Mouse (Mus musculus): Measurements from ENCODE around the gene Cdca5.

The Cdca5 gene

DNA sequence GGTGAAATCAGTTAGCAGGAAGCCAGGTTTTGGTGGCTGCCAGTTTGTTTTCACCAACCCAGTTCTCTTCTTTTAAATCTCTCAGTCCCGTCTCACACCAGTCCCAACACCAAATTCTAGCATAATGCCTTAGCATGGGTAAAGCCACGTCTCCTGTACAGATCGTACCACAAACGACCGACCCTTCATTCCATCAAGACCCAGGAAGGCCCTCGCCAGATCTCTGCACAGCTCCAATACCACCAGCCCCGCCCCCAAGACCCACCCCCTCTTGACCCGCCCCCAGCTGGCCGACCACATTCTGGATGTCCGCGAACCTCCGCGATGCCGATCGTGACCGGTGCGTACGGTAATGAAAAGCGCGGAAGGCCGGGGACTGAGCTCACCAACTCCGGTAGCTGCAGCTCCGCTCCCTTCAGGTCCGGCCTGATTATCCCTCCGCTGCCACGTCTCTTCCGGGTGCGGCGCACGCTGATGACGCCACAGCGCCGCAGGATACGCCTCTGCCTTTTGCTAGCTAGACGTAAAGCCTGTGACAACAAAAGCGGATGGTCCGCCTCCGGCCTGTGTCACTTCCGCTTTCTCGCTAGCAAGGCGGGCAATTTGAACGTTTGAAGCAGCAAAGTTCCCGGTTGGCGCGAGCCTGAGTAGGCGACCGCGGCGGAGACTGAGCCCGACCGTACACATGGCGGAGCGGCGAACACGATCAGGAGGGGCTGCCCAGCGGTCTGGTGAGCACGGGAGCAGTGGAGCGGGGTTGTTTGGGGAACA is at the start of gene Cdca5, which contains the start of gene Zfpl1:
Gene Cdca5, plus strand, starts transcription at position 506 of the 771 bp plus-strand sequence.
Gene Zfpl1, minus strand, starts transcription at position 479 of the 771 bp plus-strand sequence.
- DNase-seq (ENCODE audit: low read depth, low spot score) = peak; percentile 99

- no peak for DNase-seq (ENCODE audit: low read depth, low spot score)
These were observed 48.7 kb upstream of the Cdca5 start for GRCm38 (mm10) chr19:6035966-6036585.

- DNase-seq (ENCODE audit: low read depth, low spot score) = no peak
These were observed 47.1 kb upstream of the Cdca5 start for GRCm38 (mm10) chr19:6037695-6038094.

DNA sequence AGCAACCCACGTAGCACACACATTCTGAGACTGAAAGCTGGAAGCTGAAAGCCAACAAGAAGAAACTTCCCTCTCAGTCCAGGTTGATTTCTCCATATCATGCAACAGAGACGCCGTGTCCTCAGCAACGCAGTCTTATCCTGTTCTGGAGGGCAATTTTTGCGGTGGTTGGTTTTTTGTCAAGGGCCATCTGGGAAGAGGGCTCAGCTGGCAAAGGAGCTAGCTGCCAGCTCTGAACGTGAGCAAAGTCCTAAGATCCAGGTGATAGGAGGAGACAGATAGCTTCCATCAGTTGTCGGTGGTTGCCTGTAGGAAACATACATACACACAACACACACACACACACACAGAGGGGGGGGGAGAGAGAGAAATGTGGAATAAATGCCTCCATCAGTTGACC is 46.5 kb upstream of the Cdca5 start:
- DNase-seq (ENCODE audit: low read depth, low spot score) = no peak

- no peak for DNase-seq (ENCODE audit: low read depth, low spot score)
These were observed 44.8 kb upstream of the Cdca5 start for GRCm38 (mm10) chr19:6040002-6040401.

GRCm38 (mm10) chr19:6042293-6042692 is 42.5 kb upstream of the Cdca5 start:
- no peak for DNase-seq (ENCODE audit: low read depth, low spot score)

GRCm38 (mm10) chr19:6044102-6044501 is 40.7 kb upstream of the Cdca5 start:
- DNase-seq (ENCODE audit: low read depth, low spot score) = peak; percentile 62

DNA sequence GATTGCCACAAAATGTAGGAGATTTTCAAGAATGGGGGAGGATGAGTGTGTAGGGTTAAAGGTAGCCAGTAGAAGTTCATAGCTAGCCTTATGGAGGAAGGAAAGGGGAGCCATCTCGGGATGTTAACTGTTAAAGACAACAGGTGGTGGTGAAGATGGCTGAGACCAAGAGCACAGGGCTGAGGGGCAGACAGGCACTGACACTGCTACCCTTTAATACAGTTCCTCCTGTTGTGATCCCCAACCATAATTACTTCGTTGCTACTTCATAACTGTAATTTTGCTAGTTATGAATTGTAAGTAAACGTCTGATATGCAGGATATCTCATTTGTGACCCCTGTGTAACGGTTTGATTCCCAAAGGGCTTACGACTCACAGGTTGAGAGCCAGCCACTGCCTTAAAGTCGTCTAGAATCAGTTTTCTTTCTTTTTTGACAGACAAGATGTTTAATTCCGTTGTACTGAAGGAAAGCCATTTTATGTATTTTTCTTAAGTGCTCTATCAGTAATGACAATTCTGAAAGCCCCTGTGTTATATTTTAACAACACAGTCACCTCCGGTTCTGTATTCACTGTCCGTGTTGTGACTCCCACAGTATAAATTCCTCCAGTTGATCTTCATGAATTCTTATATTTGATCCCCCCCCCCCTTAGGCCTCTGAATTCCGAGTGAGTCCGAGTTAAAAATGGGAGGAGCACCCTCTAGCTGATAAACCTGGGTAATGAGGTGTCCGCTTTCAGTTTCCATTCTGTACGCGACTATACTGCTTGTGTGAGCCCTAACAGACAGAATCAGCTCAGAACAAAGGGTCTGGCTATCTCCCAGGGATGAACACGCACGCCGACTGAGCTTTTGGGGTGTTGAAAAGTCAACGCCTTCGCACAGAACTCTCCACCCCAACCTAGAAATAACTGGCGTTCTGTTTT is 39.2 kb upstream of the Cdca5 start:
- DNase-seq (ENCODE audit: low read depth, low spot score) = peak; percentile 78

- DNase-seq (ENCODE audit: low read depth, low spot score) = peak; percentile 96
These were observed 38.3 kb upstream of the Cdca5 start, which contains the start of gene Syvn1 for GRCm38 (mm10) chr19:6046294-6047153. Gene Syvn1 (plus strand): TSS chr19:6046576.

- DNase-seq (ENCODE audit: low read depth, low spot score) = no peak
These were observed 37.5 kb upstream of the Cdca5 start for GRCm38 (mm10) chr19:6047154-6047898.

DNA sequence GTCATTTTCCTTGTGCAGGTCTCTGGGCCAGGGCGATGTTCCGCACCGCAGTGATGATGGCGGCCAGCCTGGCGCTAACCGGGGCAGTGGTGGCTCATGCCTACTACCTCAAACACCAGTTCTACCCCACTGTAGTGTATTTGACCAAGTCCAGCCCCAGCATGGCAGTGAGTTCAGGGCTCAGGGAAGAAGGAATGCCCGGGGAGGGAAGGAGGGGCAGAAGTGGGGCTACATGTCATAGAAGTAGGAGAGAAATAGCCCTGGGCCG is 37.0 kb upstream of the Cdca5 start:
- no peak for DNase-seq (ENCODE audit: low read depth, low spot score)

DNA sequence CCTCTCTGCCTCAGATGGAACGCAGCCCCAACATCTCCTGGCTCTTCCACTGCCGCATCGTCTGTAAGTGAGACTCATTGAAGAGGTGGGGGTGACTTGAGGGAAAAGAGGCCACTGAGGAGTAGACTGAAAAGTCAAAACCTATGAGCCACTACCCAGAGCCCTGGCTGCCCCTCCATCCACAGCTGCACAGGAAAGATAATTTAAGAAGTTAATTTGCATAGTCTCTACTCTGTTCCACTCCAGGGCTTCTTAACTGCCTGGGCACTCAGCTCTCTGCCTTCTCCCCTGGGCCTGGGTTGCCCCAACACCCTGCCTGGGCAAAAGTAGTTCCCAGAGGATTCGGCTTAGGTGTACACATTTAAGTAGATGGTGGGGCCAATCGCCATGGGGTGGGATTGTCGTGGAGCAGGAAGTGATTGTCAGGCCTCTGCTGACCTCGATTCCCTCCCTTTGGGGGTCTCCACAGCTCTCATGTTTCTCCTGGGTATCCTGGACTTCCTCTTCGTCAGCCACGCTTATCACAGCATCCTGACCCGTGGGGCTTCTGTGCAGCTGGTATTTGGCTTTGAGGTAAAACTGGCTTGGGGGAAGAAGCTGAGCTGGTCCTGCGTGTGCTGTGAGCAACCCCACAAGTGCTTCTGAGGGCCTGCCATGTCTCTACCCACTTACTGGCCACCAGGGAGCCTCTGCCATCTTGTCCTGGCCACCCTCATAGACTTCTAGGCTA is 35.9 kb upstream of the Cdca5 start:
- no peak for DNase-seq (ENCODE audit: low read depth, low spot score)

DNA sequence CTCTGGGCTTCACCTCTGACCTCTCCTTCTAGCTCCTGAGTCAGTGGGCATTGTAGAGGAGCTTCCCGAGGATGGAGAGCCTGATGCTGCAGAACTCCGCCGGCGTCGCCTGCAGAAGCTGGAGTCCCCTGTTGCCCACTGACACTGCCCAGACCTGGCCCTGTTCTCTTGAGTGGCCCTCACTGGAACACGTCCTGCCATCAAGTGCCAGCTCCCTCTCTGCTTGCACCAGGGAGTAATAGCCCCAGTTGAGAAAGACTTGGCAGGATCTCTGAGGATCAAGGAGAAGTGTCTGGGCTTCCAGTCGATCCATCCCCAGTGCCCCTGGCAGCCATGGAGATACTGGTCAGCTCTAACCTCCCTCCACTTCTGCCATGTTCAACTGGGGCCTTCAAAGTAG is 32.3 kb upstream of the Cdca5 start:
- no peak for DNase-seq (ENCODE audit: low read depth, low spot score)

DNA sequence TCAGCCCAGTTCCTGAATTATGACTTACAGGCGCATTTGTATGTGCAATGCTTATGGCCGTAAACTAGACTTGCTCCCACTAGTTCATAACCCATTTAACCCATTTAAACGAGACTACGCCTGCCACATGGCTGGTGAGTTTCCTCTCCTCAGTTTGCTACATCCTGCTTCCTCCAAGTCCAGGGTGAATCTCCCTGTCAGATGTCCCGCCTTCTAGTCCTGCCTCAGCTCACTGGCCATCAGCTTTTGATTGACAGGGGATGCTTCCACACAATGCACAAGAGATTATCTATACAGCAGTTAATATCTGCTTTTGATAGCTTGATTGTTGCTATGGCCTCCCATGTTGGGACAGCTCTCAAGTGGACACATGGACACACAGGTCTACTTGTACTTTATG is 30.5 kb upstream of the Cdca5 start:
- DNase-seq (ENCODE audit: low read depth, low spot score) = no peak

DNA sequence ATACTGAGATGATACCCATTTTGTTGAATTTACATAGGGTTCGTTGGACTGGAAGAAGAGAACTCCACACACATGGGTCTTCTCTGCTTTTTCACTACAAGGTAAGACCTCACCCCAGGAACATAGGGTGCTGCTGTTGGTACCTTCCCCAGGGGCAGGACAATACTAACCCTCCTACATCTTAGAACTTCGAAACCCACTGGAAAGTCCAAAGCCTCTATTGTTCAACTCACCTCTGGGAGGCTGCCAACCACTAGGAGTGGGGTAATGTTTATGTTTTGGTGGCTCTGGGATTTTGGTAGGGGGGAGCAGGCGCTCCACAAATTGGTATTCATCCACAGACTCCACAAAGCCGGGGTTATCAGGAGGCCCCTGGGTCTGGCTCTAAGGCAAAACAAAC is 28.1 kb upstream of the Cdca5 start:
- DNase-seq (ENCODE audit: low read depth, low spot score) = no peak

DNA sequence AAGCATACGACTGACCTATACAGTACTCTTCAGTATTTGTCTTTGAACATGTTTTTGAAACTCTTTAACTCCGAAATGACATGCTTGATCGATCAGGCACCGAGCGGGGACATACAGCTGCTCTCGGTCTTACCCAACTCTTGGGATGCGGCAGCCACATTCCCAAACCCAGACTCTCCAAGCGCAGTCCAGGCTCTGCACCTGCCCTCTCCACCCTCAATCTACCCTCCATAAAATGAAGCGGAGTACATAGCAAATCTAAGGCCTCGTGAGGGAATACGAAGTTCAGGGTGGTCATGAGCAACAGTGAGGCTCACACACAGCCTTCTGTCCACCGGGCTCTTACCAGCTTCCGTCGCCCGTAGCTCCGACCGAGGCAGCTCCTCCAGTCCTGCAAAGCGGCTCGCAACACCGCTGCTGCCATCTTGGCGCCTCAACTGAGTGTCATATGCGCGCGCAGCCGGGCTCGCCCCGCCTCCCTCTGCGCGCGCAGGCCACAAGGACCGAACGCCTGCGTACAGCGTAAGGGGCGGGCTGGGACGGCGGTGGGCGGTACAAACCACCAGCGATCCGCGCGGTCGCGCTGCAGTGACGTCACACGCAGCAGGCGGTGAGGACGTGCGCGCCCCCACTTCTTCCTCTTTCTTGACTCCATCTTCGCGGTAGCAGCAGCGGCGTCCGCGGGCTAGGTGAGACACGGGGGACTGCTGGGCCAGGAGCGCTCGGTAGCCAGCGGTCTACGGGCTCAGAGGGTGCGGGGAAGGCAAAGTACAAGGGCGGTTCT is 27.3 kb upstream of the Cdca5 start, which contains the start of the genes Mrpl49 and Fau:
Gene Mrpl49, minus strand, starts transcription at position 473 of the 784 bp plus-strand sequence.
Gene Fau, plus strand, starts transcription at position 532 of the 784 bp plus-strand sequence.
- DNase-seq (ENCODE audit: low read depth, low spot score) = peak; percentile 99

GRCm38 (mm10) chr19:6058513-6058912 is 26.3 kb upstream of the Cdca5 start:
- DNase-seq (ENCODE audit: low read depth, low spot score) = no peak

DNA sequence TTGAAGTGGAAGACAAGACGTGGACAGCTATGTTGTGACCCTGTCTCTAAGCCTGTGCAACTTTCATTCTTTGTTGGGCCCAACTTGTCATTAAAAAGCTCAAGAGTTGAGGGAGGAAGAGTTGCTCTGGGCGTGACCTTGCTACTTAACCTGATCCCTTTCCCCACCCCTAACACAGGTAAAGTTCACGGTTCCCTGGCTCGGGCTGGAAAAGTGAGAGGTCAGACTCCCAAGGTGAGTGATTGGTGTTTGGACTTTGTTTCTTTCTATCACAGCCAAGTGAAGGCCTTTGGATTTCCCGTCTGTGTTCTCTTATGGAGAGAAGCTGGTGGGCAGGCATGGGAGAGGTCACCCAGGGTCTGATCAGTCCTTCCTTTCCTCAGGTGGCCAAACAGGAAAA is 25.8 kb upstream of the Cdca5 start:
- no peak for DNase-seq (ENCODE audit: low read depth, low spot score)

GRCm38 (mm10) chr19:6061021-6061533 is 23.7 kb upstream of the Cdca5 start, which contains the start of gene Znhit2:
Gene Znhit2 (plus strand): TSS chr19:6061192.
- peak; percentile 97 for DNase-seq (ENCODE audit: low read depth, low spot score)

Measured in CD4-positive helper T cell, adult 2 months (primary cell).